Mouse (Mus musculus): Measurements from ENCODE around the gene Mal. TPM values are rescaled to one million over a fixed set of nuclear protein-coding genes. Genes with fewer than 3 reads are reported as not detected.

Gene Mal
- 0.72 and 0.99 TPM in 2 replicates for polyA plus RNA-seq (2016; fragmentation: Nextera tagmentation; extraction: Ambion mirVana)

DNA sequence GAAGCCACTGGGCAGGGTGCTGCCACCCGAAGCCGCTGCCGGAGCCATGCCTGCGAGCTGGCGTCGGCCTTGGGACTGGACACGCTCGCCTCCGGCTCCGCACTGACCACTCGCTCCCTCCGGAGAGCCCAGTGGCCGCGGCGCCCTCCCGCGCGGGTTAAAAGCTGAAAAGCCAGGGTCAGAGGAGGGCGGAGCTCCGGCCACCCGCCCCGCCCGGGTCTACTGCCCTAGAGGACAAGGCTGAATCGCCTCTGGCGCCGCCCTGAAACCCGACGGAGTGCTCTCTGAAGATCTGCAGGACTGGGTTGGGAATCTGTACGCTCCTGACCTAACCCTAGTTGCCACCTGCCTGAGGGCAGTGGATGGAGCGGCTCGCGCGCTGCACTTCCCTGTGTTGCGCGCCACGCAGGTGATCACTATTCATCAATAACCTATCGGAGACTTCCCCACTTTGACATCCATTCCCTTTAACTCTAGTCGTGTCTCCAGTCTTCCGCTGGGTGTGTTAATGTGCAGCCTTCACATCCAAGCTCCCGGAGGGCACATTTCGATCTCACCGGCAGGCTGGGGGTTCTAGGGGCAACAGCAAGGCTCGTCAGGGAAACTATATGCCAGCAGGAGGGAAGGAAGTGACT lies at the start of gene Mal:
TSS of gene Mal (minus strand) at position 610 of the 635 bp plus-strand sequence.
- Histone ChIP-seq H3K9me3 (replicated peaks) (no peaks in the 10 kb centered on the region), H3K4me3 (peak within 1 kb of the TSS; percentile 45), H3K36me3 (no peaks in the 10 kb centered on the region), H3K4me1 (peaks cover 10% of the 10 kb centered on the region), H3K27me3 (peaks cover 62% of the 10 kb centered on the region), H3K27ac (no peak within 1 kb of the TSS), H3K9ac (peak within 1 kb of the TSS; percentile 50; the same call in 1 of the 2 replicates), H3K4me2 (replicated peaks) (peak within 1 kb of the TSS; percentile 85)
- no peak for ATAC-seq (ENCODE audit: low FRiP score)
- WGBS = 1% methylated on average over 42 of the region's 43 CpGs

DNA sequence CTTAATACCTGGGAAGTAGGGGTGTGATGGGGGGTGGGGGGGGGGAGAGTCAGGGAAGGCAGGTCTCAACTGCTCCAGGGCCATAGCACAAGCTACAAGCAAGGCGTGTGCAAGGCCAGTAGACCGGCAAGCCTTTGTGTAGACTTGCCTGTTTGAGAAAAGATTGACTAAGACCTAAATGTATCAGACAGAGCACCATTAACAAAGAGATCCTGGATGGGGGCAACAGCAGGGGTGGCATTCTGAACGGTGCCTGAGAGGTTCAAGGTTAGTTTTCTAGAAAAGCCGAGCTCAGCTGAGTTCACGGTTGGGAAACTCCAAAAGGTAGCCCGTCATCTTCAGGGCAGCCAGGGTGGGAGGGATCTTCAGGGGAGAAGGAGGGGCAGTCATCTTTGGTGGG lies 48.8 kb upstream of the Mal start:
- Histone ChIP-seq H3K9me3 (replicated peaks) (no peaks in the 10 kb centered on the region), H3K4me3 (no peak overlapping the region), H3K9ac (no peak overlapping the region), H3K4me2 (replicated peaks) (no peak overlapping the region), H3K4me1 (no peaks in the 10 kb centered on the region), H3K36me3 (no peaks in the 10 kb centered on the region), H3K27ac (no peak overlapping the region), H3K27me3 (no peaks in the 10 kb centered on the region)
- WGBS = 83% methylated on average over 6 of the region's 6 CpGs
- ATAC-seq (ENCODE audit: low FRiP score) = no peak

DNA sequence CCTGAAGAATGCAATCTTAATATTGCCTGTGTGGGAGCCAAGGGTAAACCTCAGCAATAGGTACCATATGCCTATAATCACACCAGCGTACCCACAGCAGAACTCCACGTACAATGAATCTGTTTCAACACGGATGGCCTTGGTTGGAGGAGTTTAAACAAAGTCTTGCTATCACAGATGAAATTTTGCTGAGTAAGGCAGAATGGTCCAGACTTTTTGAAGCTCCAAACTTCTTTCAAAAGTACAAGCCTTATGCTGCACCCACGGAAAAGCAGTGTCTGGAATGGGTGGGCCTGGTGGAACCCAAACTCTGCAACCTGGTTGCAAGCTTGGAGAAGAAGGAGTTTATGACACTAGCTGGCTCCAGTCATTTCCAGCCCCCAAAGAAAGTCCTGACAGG lies 32.7 kb upstream of the Mal start:
- no peak for ATAC-seq (ENCODE audit: low FRiP score)
- Histone ChIP-seq H3K4me3 (no peak overlapping the region), H3K27me3 (0 out of 2 replicates have a peak, but pooled peaks cover 5% of the 10 kb centered on the region), H3K36me3 (no peaks in the 10 kb centered on the region), H3K27ac (no peak overlapping the region), H3K4me2 (replicated peaks) (no peak overlapping the region), H3K9me3 (replicated peaks) (no peaks in the 10 kb centered on the region), H3K9ac (no peak overlapping the region), H3K4me1 (no peaks in the 10 kb centered on the region)
- 89% methylated on average over 4 of the region's 4 CpGs for WGBS

DNA sequence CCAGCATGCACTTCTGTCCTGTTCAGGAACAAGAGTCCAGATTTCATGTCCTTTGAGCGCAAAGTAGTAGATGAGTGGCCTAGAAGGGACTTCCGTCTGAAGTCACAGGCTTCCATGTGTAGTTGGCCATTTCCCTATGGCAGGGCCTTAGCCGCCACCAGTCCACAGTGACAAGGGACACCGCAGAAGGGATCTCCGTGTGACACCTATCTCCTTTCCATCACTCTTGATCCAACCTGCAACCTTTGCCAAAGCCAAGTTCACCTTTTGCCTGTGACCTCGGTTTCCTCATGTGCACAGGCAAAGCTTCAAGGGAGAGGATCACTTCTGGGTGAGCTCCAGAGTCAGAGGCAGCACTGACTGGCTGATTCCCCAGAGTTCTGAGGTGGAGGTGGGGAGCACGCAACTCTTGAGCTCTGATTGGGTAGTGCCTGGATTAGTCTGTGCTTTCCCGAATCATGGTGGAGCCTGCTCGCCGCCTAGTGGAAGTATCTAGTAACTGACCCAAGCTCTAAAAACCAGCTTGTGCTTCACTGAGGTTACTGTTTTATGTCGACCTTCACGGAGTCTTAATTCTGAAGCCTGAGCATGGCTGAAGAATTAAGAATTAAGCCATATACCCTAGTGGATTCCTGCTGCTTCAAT lies 27.3 kb upstream of the Mal start:
- ATAC-seq (ENCODE audit: low FRiP score) = peak; percentile 60
- no peak overlapping the region for H3K9ac ChIP-seq
- WGBS = 42% methylated on average over 12 of the region's 12 CpGs
- no peak overlapping the region for H3K4me2 ChIP-seq (replicated peaks)
- H3K9me3 ChIP-seq (replicated peaks) = no peaks in the 10 kb centered on the region
- H3K4me3 ChIP-seq = no peak overlapping the region
- H3K27me3 ChIP-seq = 0 out of 2 replicates have a peak, but pooled peaks cover 5% of the 10 kb centered on the region
- H3K4me1 ChIP-seq = 0 out of 2 replicates have a peak, but pooled peaks cover 2% of the 10 kb centered on the region
- no peak overlapping the region for H3K27ac ChIP-seq
- no peaks in the 10 kb centered on the region for H3K36me3 ChIP-seq

DNA sequence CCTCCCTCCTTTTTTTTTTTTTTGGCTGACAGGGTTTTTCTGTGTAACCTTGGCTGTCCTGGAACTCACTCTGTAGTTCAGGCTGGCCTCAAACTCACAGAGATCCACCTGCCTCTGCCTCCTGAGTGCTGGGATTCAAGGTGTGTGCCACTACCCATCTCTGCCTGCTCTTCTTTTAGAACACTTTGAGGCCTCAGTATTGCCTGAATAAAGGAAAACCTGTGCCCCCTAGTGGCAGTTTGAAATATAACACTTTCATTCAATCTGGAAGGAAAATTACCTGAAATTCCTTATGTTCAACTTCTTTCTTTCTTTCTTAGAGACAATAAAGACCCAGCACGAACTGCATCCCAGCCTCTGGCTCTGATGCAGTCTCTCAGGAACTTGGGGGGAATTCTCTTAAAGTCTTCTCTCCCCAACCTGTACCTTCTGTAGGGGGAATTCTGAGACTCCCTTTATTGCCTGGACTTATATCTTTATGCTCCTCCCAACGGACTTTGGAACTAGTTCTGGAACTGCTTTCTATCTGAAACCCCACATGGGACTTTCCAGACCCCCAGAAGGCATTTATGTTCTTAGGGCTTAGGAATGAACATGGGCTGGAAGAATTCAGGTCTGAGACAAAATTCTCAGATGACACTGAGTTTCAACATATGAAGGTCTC lies 11.5 kb upstream of the Mal start:
- H3K4me3 ChIP-seq = no peak overlapping the region
- H3K27ac ChIP-seq = no peak overlapping the region
- H3K9me3 ChIP-seq (replicated peaks) = no peaks in the 10 kb centered on the region
- no peaks in the 10 kb centered on the region for H3K27me3 ChIP-seq
- no peaks in the 10 kb centered on the region for H3K36me3 ChIP-seq
- no peak for ATAC-seq (ENCODE audit: low FRiP score)
- no peak overlapping the region for H3K4me2 ChIP-seq (replicated peaks)
- H3K4me1 ChIP-seq = no peaks in the 10 kb centered on the region
- no peak overlapping the region for H3K9ac ChIP-seq
- 30% methylated on average over 2 of the region's 2 CpGs for WGBS

DNA sequence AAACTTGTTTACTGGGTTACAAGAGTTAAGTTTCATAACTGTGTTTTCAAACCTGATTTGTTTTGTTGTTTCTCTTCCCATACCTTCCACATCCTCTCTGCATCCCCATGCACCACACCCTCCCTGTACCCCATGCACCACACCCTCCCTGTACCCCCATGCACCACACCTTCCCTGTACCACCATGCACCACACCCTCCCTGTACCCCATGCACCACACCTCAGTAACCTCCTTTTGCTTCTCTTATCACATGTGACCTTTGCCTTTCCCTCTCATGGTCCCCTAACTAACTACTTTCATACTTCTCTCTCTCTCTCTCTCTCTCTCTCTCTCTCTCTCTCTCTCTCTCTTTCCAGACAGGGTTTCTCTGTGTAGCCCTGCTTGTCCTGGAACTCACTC lies 10.5 kb upstream of the Mal start:
- H3K27me3 ChIP-seq = no peaks in the 10 kb centered on the region
- ATAC-seq (ENCODE audit: low FRiP score) = no peak

DNA sequence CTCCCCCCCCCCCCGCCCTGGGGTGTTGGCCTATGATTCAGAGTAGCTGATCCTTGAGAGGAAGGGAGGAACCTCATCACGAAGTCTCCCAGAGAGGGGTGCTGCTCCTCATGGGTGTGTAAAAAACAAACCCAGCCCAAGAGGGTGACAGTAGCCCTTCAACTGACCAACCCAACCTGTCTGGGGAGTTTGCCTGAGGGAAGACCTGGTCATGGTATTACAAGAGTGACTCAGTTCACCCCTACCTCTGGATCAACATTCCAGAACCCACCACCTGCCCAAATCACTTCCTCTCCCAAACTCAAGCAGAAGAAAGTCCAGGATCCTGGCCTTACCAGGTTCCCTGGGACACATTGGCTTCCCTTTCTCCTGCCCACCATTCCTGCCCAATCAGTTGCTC lies 6.2 kb upstream of the Mal start:
- ATAC-seq (ENCODE audit: low FRiP score) = no peak
- no peaks in the 10 kb centered on the region for H3K36me3 ChIP-seq
- H3K27me3 ChIP-seq = peaks cover 8% of the 10 kb centered on the region
- no peaks in the 10 kb centered on the region for H3K4me1 ChIP-seq
- no peak overlapping the region for H3K27ac ChIP-seq
- no peak overlapping the region for H3K4me2 ChIP-seq (replicated peaks)
- 25% methylated on average over 2 of the region's 2 CpGs for WGBS
- H3K9ac ChIP-seq = no peak overlapping the region
- H3K9me3 ChIP-seq (replicated peaks) = no peaks in the 10 kb centered on the region
- H3K4me3 ChIP-seq = no peak overlapping the region

More for the DNA sequence above, 10.5 kb upstream of the Mal start:
- Histone ChIP-seq H3K9ac (no peak overlapping the region), H3K4me2 (replicated peaks) (no peak overlapping the region), H3K9me3 (replicated peaks) (no peaks in the 10 kb centered on the region), H3K27ac (no peak overlapping the region), H3K4me3 (no peak overlapping the region), H3K36me3 (no peaks in the 10 kb centered on the region), H3K4me1 (no peaks in the 10 kb centered on the region)

DNA sequence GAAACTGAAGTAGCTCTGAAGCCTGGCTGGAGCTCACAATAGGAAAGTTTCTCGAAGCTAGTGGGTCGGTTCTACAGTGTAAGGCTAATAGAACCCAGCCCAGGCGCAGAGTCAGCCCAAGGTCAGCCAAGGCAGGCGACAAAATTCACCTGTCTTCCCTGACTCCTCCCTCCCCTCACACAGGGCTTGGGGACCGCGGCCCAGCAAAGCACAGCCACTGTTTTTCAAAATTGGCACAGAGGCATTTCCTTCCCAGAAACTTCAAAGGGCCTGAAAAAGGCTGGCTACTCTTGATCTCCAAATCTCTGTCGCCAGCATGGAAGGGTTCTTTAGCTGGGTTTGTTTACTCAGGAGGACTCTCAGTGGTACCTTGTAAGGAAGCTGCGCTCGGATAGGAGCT lies 1.1 kb downstream of the Mal start:
- WGBS = 4% methylated on average over 9 of the region's 9 CpGs
- no peak overlapping the region for H3K9ac ChIP-seq
- H3K4me3 ChIP-seq = no peak overlapping the region; the same call in 1 of the 2 replicates
- H3K27ac ChIP-seq = no peak overlapping the region
- peak overlapping the region; percentile 85 for H3K4me2 ChIP-seq (replicated peaks)
- ATAC-seq (ENCODE audit: low FRiP score) = no peak
- H3K4me1 ChIP-seq = peaks cover 10% of the 10 kb centered on the region
- H3K36me3 ChIP-seq = no peaks in the 10 kb centered on the region
- H3K9me3 ChIP-seq (replicated peaks) = no peaks in the 10 kb centered on the region
- peaks cover 61% of the 10 kb centered on the region for H3K27me3 ChIP-seq

DNA sequence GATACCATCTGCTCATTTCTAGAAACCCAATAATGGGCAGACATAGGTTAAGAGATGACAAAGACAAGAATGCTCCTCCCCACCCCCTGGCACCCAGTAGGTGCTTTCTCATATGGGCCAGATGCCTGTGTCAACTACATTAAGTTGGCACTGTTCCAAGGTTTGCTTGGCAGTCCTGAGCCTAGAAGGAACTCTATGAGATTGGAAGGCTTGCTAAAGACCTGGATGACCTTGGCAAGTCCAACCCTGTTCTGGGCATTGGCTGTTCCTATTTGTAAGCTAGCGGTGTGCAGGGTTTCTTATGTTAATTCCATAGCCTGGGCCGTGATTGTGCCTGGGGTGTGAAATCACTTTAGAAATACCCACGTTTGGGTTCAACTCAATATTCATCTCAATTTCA lies 1.7 kb downstream of the Mal start:
- WGBS = 51% methylated on average over 3 of the region's 3 CpGs

DNA sequence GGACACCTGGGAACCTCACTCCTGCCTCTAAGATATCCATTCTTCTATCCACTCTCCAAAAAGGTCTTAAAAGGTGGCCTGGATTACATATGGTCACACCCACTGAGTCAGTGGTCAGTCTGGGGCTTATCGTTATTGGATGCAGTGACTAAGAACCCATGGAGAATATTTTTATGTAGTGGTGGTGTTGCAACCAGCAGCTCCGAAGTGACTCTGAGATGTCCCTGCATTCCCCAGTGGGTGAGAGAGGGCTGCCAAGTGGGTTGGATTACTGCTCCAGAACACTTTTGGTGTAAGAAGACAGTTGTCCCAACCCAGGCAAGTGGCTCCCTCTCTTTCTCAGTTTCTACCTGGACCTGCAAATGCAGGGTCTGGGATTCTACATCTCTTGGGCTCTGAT lies 3.7 kb downstream of the Mal start:
- Histone ChIP-seq H3K9ac (no peak overlapping the region), H3K4me3 (no peak overlapping the region), H3K27me3 (peaks cover 54% of the 10 kb centered on the region), H3K9me3 (replicated peaks) (no peaks in the 10 kb centered on the region), H3K27ac (no peak overlapping the region), H3K4me1 (peaks cover 10% of the 10 kb centered on the region), H3K36me3 (no peaks in the 10 kb centered on the region), H3K4me2 (replicated peaks) (no peak overlapping the region)
- 85% methylated on average over 2 of the region's 2 CpGs for WGBS
- ATAC-seq (ENCODE audit: low FRiP score) = no peak

More for the DNA sequence above, 1.7 kb downstream of the Mal start:
- Histone ChIP-seq H3K9ac (no peak overlapping the region), H3K4me2 (replicated peaks) (no peak overlapping the region), H3K9me3 (replicated peaks) (no peaks in the 10 kb centered on the region), H3K27me3 (peaks cover 57% of the 10 kb centered on the region), H3K4me3 (no peak overlapping the region), H3K36me3 (no peaks in the 10 kb centered on the region), H3K4me1 (peaks cover 10% of the 10 kb centered on the region), H3K27ac (no peak overlapping the region)
- ATAC-seq (ENCODE audit: low FRiP score) = no peak

DNA sequence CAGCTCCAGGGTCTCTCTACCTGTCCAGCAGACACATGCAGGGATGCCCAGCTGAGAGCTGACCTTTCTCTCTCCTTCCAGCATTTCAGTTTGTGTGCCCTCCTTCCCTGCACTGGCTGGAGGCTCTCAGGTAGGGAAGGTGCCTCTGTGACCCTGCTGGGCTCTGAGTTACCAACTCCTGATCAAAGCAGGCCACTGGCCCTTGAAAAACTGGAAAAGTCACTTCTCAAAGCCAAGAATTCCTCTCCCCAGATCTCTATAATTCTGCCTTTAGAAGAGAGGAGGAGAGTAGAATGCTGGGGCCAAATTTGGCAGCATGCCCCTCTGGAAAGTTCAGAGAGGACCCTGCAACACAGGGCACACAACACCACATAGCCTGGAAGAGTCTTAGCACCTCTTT lies 4.2 kb downstream of the Mal start:
- H3K27ac ChIP-seq = no peak overlapping the region
- no peak overlapping the region for H3K4me2 ChIP-seq (replicated peaks)
- H3K9ac ChIP-seq = no peak overlapping the region
- H3K4me3 ChIP-seq = no peak overlapping the region
- H3K4me1 ChIP-seq = peaks cover 10% of the 10 kb centered on the region
- H3K9me3 ChIP-seq (replicated peaks) = no peaks in the 10 kb centered on the region
- no peak for ATAC-seq (ENCODE audit: low FRiP score)
- peaks cover 49% of the 10 kb centered on the region for H3K27me3 ChIP-seq
- H3K36me3 ChIP-seq = no peaks in the 10 kb centered on the region

DNA sequence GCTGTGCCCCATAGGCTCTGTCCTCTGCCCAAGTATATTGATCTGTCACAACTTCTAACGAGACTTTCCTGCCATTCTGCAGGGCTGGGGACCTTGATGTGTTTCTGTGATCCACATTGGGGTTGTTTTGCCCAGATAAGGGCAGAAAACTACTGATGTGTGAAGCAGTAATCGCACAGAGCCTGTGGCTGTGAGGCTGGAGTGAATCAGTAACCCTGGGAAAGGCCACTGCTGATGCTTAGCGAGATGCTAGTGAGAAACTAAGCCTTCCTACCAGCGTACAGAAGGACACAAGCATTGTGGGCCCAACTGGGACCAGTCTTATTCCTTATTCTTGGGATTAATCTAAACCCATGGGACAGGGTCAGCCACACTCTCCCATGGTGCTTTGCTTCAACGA lies 4.9 kb downstream of the Mal start:
- no peak overlapping the region for H3K27ac ChIP-seq
- H3K36me3 ChIP-seq = no peaks in the 10 kb centered on the region
- 74% methylated on average over 5 of the region's 5 CpGs for WGBS
- H3K4me1 ChIP-seq = peaks cover 9% of the 10 kb centered on the region
- peaks cover 42% of the 10 kb centered on the region for H3K27me3 ChIP-seq
- H3K9ac ChIP-seq = no peak overlapping the region
- H3K4me3 ChIP-seq = no peak overlapping the region
- ATAC-seq (ENCODE audit: low FRiP score) = no peak
- no peak overlapping the region for H3K4me2 ChIP-seq (replicated peaks)
- no peaks in the 10 kb centered on the region for H3K9me3 ChIP-seq (replicated peaks)

Data from hindbrain, embryonic 12.5 days (tissue).